Mouse (Mus musculus): ENCODE results near the gene Cep44. TPM values are rescaled to one million over a fixed set of nuclear protein-coding genes. Genes with fewer than 3 reads are reported as not detected.

Cep44 gene
- total and polyA plus RNA-seq, 2 experiments from 2014 or later = 19.9 to 38.9 TPM

DNA sequence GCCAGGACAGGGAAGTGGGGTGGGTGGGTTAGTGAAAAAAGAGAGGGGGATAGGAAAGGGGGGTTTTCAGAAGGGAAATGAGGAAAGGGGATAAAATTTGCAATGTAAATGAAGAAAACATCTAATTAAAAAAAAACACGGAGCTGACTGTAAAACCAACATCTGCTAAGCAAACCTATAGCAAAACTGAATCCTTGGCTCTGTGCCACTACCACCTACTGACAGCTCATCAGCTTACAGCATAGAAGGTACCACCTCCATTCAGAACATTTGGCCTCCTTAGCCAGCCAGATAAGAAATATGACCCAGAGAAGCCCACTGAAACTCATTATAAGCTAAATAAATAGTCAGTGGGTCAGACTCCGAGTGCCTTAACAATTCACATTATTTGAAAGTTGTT is 61.4 kb downstream of the Cep44 start:
- Histone ChIP-seq H3K27me3 (ENCODE audit: insufficient read depth, low read length) (no peaks in the 10 kb centered on the region), H3K4me1 (ENCODE audit: insufficient read depth) (no peaks in the 10 kb centered on the region), H3K4me2 (ENCODE audit: low read depth) (no peak overlapping the region), H3K36me3 (ENCODE audit: insufficient read depth) (no peaks in the 10 kb centered on the region), H3K9me3 (ENCODE audit: low read length) (no peaks in the 10 kb centered on the region), H3K27ac (ENCODE audit: low read depth, low read length) (no peak overlapping the region), H3K9ac (no peak overlapping the region), H3K4me3 (ENCODE audit: low read depth, low read length) (no peak overlapping the region)
- ATAC-seq (no peak), DNase-seq (no peak)
- no peak for TF ChIP-seq CTCF (IDR thresholded peaks at IDR 0.05; ENCODE audit: low read depth)
- 19% methylated on average over 2 of the region's 2 CpGs for WGBS

DNA sequence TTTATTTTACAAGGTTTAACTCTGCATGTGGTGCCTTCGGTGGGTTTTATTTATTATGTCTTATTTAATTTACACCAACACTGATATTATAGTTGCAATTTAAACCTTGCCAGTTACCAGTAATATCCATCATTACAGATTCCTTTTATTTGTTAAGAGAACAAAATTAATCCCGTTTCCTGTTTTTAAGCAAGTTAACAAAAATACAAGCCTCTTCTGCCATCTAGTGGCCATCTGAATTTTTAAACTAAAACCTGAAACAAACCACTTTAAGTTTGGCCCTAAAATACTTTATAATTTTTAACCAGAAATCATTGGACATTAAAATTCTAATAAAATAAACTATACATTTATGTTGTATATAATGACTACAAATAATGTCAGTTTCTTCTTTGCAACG is 64.8 kb downstream of the Cep44 start:
- Histone ChIP-seq H3K4me3 (ENCODE audit: low read depth, low read length) (no peak overlapping the region), H3K9me3 (ENCODE audit: low read length) (no peaks in the 10 kb centered on the region), H3K9ac (no peak overlapping the region), H3K27me3 (ENCODE audit: insufficient read depth, low read length) (no peaks in the 10 kb centered on the region), H3K36me3 (ENCODE audit: insufficient read depth) (no peaks in the 10 kb centered on the region), H3K27ac (ENCODE audit: low read depth, low read length) (no peak overlapping the region), H3K4me1 (ENCODE audit: insufficient read depth) (no peaks in the 10 kb centered on the region), H3K4me2 (ENCODE audit: low read depth) (no peak overlapping the region)
- peak; percentile 56 for TF ChIP-seq CTCF (IDR thresholded peaks at IDR 0.05; ENCODE audit: low read depth)
- 44% methylated on average over 3 of the region's 3 CpGs for WGBS
- DNase-seq (peak; percentile 69), ATAC-seq (no peak)

Small RNA genes within 50 kb of the gene (microRNA-seq; reads per million reads assigned to microRNA genes)
- gene Gm25992 = 0 reads per million in 2 experiments

Other genes with a start within 250 kb of the Cep44 start
- 25.5 and 32.5 TPM in 2 replicates for gene Fbxo8, start within 50 bp of the Cep44 start, total RNA-seq (2014; rRNA removed)
- gene Fbxo8, start within 50 bp of the Cep44 start, polyA plus RNA-seq (2015; fragmentation: Nextera tagmentation; extraction: Ambion mirVana) = 35.1 and 42.7 TPM in 2 replicates

All from forebrain, postnatal 0 days (tissue).